Mouse (Mus musculus): ENCODE measurements at regions not wholly inside any gene's neighbourhood (a gene's known extent, or its start where the extent isn't known, plus 50 kb on each side); places are given as distances from the start of the nearest gene placed in this dataset.
A peak's percentile ranks its signal among the peaks of the same experiment; 100 is the strongest.

DNA sequence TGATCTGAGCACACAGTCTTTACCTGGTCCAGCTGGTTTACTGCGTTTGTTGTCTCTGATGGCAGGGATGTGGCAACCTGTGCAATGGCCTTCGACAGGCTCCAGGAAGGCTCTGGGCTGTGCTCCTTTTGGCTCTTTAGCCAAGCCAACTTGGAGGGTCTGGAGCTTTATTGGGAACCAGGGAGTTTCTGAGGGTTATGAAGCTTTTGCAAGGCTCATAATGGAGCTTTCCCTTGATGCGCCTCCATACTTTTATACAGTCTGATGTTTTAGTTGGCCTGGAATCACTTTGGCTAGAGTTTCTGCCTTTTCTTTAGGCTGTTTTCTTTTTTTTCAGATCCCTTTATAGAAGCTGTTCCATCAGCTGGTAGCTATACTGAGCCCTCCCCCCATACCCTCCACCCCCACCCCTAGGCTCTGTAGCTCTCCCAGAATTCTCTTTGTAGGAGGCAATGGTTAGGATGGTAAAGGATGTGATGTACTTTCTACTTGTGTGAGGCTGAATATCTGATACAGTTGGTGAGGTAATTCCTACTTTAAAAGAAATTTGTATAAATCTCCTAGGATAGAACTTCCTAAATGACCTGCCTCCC is 429.6 kb downstream of the Pik3r1 start:
- DNase-seq (ENCODE audit: low spot score in 2 of 2): no peak
- intact Hi-C loops (cut with DNase I): no loop called here

DNA sequence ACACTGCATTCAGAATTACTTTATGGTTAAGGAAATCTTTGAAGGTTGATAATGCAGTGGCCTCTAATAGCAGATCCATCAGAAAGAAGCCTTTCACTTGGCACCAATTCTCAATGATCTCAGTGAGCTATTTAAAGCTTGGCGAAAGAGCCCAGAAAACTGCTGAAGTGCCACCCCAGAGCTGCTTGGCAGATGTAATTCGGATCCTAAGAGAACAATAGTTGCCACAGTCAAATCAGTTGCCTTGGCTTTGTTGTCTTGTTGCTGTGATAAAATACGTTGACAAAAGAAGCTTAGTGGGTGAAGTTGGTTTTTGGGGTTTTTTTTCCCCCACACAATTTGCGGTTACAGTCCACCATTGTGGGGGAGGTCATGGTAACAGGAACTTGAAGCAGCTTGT is 449.4 kb downstream of the Pik3r1 start:
- intact Hi-C loops (cut with DNase I): no loop called here
- DNase-seq (ENCODE audit: low spot score in 2 of 2): no peak

GRCm38 (mm10) chr13:101316336-101316735 is 451.7 kb downstream of the Pik3r1 start:
- DNase-seq (ENCODE audit: low spot score in 2 of 2): no peak
- intact Hi-C loops (cut with DNase I): no loop called here

DNA sequence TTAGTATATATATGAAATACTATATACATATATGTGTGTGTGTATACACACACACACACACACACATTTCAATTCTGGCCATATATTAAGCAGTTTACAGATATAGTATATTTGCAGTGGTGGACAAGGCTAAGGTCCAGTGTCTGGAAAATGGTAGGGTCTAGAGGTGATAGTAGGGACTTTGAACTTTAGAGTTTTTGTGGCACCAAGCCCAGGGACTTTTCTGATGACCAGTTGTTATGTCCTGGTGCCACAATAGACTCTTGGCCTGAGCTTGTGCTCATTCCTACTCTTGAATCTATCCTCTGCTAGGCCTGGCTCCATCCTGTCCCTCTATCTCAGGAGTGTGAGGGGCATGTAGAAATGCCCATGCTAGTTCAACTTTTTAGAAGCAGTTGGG is 454.0 kb downstream of the Pik3r1 start:
- no peak for DNase-seq (ENCODE audit: low spot score in 2 of 2)
- intact Hi-C loops (cut with DNase I): loop anchor here (5.0 kb wide), 1 partner anchor 378 kb away; no protein-coding TSS in a partner anchor

DNA sequence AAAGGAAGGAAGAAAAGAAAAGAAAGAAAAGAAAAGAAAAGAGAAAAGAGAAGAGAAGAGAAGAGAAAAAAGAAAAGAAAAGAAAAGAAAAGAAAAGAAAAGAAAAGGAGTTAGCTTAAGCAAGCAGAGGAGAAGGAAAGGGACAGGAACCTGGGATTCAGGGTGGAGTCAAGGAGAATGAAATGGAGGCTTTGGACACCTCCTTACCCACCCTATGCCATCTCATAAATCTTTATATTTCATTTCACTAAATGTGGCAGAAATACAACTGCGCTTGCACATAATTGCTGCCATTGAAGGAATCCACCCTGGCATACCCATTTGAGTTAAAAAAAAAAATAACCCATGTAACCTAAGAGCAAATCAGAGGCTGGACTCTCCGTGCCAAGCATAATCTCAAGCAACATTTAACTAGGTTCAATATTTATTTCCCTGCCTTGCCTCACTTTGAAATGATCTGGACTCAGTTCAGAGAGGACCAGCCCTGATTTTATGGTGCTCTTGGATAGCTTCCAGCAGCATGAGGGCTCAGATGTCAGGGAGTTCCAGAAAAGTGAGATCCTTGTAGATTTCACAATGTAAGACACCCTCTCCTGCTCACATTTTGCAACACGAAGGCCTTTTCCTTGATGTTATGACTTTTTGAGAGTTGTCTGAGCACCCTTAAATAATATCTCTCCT is 456.2 kb downstream of the Pik3r1 start:
- DNase-seq (ENCODE audit: low spot score in 2 of 2): no peak
- intact Hi-C loops (cut with DNase I): loop anchor here (5.0 kb wide), 1 partner anchor 381 kb away; no protein-coding TSS in a partner anchor

GRCm38 (mm10) chr13:101308724-101309123 is 459.3 kb downstream of the Pik3r1 start:
- intact Hi-C loops (cut with DNase I): no loop called here
- DNase-seq (ENCODE audit: low spot score in 2 of 2): no peak

- intact Hi-C loops (cut with DNase I): no loop called here
Measured at GRCm38 (mm10) chr13:101305695-101306413, 462.2 kb downstream of the Pik3r1 start.

DNA sequence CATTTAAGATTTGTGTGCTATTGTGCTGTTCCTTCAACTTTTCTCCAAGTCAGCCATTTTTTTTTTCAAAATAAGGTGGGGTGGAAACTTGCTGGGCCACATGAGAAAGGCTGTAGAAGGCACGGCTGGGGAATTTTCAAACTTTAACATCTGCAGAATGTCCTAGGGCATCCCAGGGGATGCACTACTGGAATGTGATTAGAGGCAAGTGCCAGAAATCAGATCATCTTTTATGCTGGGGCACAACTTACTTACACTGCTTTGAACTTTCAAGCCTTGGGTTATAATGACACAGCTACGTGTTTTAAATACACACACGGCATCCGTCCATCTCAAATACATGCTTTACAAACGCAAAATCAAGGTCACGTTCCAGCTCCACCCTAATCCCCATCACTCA is 463.0 kb downstream of the Pik3r1 start:
- intact Hi-C loops (cut with DNase I): no loop called here
- no peak for DNase-seq (ENCODE audit: low spot score in 2 of 2)

More at GRCm38 (mm10) chr13:101305695-101306413, 462.2 kb downstream of the Pik3r1 start:
- DNase-seq (ENCODE audit: low spot score in 2 of 2): no peak

GRCm38 (mm10) chr13:101301361-101301760 is 466.7 kb downstream of the Pik3r1 start:
- intact Hi-C loops (cut with DNase I): no loop called here
- no peak for DNase-seq (ENCODE audit: low spot score in 2 of 2)

DNA sequence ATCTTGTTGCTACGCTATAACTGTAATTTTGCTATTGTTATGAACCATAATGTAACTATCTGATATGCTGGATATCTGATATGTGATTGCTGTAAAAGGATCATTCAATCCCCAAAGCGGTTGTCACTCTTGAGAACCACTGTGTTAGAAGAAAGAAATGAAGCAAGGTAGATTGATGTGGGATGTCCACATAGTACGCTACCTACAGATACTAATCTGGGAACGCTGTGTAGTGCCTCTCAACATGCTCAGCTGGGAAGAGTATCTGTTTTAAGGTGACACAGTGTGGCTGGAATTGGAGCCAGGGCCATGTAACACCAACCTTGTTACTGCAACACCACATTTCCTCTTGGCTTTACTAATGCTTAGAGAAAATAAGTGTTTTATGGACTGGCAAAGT is 456.2 kb upstream of the Slc30a5 start:
- no peak for DNase-seq (ENCODE audit: low spot score in 2 of 2)
- intact Hi-C loops (cut with DNase I): no loop called here

- intact Hi-C loops (cut with DNase I): no loop called here
- DNase-seq (ENCODE audit: low spot score in 2 of 2): no peak
Measured at GRCm38 (mm10) chr13:101287131-101287530, 453.9 kb upstream of the Slc30a5 start.

GRCm38 (mm10) chr13:101286029-101286917 is 453.0 kb upstream of the Slc30a5 start:
- no peak for DNase-seq (ENCODE audit: low spot score in 2 of 2)
- intact Hi-C loops (cut with DNase I): no loop called here

DNA sequence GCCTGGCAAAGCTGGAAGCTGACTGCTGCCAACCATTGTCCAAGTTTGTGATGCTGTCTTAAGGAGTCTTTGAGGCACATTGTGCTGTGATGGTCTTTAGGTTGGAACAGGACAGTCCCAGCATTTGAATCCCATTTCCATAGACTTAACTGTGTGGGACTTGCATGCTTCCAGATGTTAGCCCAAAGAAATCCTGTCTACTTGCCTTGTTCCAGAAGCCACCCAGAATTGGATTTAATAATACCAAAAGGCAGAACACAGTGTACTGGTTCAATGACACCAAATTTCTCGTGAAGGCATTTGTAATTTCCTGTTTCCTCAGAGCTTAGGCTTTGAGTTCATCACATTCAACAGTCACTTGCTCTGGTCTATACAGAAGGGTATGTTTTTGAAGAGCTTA is 444.9 kb upstream of the Slc30a5 start:
- intact Hi-C loops (cut with DNase I): no loop called here

GRCm38 (mm10) chr13:101276766-101277165 is 443.5 kb upstream of the Slc30a5 start:
- intact Hi-C loops (cut with DNase I): no loop called here
- peak in 1 of 2 experiments; percentile 21 for DNase-seq (ENCODE audit: low spot score in 2 of 2)

More for the DNA sequence above, 444.9 kb upstream of the Slc30a5 start:
- DNase-seq (ENCODE audit: low spot score in 2 of 2): no peak

DNA sequence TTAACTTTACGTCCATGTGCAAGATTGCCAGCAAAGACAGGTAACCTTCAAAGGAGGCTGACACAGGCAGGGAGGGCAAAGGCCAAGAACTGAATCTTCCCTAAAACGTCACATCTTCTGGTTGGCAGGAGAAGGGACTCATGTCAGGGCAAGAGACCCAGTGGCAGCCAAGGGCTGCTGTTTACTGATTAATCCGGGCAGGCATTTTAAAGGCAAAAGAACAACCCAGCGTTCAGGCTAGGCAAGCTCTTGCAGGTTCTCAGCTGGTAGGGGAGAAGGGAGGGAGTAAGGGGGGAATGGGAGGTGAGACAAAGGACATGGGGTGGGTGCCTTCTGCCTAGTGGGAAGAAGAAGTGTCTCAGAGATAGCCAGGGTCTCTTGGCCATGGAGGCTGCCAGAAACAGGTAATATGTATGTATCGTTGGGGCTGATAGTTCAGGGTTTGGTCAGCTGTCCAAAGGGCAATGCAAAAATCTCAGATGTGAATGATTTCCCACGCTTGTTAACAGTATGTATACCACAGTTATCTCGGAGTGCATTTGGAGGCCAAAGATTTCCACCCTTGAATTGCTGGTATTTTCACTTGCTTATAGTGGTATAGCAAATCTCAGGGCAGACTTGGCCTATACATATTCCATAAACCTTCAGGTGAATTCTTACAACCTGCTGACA is 441.4 kb upstream of the Slc30a5 start:
- intact Hi-C loops (cut with DNase I): no loop called here
- no peak for DNase-seq (ENCODE audit: low spot score in 2 of 2)

- intact Hi-C loops (cut with DNase I): no loop called here
- peak in 1 of 2 experiments; percentile 8 for DNase-seq (ENCODE audit: low spot score in 2 of 2)
Measured at GRCm38 (mm10) chr13:101273321-101273720, 440.1 kb upstream of the Slc30a5 start.

- intact Hi-C loops (cut with DNase I): no loop called here
- DNase-seq (ENCODE audit: low spot score in 2 of 2): no peak
Measured at GRCm38 (mm10) chr13:101253698-101254468, 420.7 kb upstream of the Slc30a5 start.

GRCm38 (mm10) chr13:101249369-101249768 is 416.1 kb upstream of the Slc30a5 start:
- intact Hi-C loops (cut with DNase I): no loop called here
- peak in 1 of 2 experiments; percentile 35 for DNase-seq (ENCODE audit: low spot score in 2 of 2)

DNA sequence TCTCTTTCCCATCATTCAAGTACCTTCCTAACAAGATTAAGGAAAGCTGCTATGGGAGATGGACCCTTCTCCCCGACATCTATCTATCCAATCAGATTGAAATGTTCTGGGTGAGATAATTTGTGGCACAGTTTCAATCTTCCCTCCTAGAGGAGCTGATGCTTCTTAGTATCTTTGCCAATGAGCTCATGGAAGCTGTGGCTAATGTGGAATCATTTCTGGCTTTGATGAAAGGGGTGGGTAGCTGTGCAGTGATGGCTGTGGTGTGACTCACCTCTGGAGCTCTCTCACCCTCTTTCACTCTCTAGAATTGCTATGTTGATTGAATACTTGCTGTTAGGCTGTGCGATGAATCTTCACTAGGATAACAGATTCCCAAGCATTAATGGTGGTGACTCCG is 411.1 kb upstream of the Slc30a5 start:
- DNase-seq (ENCODE audit: low spot score in 2 of 2): no peak
- intact Hi-C loops (cut with DNase I): no loop called here

All from left cerebral cortex, postnatal 25 days (tissue).